Mouse (Mus musculus): Measurements from ENCODE around the gene B4gat1. TPM values are rescaled to one million over a fixed set of nuclear protein-coding genes. Genes with fewer than 3 reads are reported as not detected.
"Not testable (repeated sequence)": the region's sequence is repeated elsewhere in the genome, so short reads cannot be mapped to it uniquely, and the experiment has no call there.

Gene B4gat1
- polyA plus RNA-seq, 1 experiment from 2014 or later, result 45.4 TPM

- DNase-seq (ENCODE audit: low spot score) (no peak), ATAC-seq (no peak)
- no peak overlapping the region for H3K4me3 ChIP-seq (ENCODE audit: low read depth, low read length)
- peaks cover 2% of the 10 kb centered on the region; the same call in 1 of the 2 replicates for H3K27me3 ChIP-seq (replicated peaks; ENCODE audit: control insufficient read depth, insufficient read depth, low read length)
- WGBS, result 71% methylated on average over 6 of the region's 6 CpGs
- H3K9ac ChIP-seq (ENCODE audit: low read length), result no peak overlapping the region
- no peak overlapping the region for H3K27ac ChIP-seq (ENCODE audit: low read depth, low read length)
- peaks cover 6% of the 10 kb centered on the region; the same call in 1 of the 2 replicates for H3K4me1 ChIP-seq (ENCODE audit: control insufficient read depth, insufficient read depth, low read length)
- no peaks in the 10 kb centered on the region for H3K9me3 ChIP-seq (replicated peaks; ENCODE audit: control insufficient read depth, low read length)
- H3K4me2 ChIP-seq (ENCODE audit: low read length), result no peak overlapping the region
- no peaks in the 10 kb centered on the region for H3K36me3 ChIP-seq (ENCODE audit: control insufficient read depth, insufficient read depth, low read length)
Measured at GRCm38 (mm10) chr19:4999445-5000140, 39.0 kb upstream of the B4gat1 start.

DNA sequence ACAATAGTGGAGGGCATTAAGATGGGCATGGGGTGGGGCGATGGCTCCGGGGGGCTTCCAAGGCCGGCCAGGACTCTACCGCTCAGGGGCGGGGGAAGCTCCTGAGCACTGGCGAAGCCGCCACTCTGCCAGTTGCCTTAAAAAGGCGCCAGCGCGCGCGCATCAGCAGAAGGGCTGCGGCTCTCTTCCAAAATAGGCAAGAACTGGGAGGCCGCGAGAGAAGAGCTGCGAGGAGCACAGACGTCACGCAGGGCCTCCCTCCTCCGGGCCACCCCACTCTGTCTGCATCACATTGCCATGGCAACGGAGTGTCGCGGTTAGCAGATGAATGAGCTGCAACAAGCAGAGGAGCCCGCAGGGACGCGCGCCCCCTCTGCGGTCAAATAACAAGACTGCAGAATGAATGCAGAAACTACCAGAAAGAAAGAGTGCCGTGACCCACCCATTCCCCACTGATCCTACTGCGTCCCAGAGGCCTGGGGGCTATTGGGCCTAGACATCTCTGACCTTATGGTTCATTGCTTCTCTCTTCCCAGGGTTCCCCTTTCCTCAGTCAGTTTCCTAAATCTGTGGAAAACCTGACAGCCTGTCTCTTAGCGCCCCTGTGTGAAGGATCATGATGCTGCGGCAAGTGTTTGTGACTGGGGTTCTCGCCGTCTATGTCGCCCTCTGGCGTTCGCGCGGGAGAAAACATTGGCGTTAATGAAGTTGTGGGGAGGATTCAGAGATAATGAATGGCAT, 36.8 kb upstream of the B4gat1 start:
- peaks cover 6% of the 10 kb centered on the region; the same call in 1 of the 2 replicates for H3K4me1 ChIP-seq (ENCODE audit: control insufficient read depth, insufficient read depth, low read length)
- peaks cover 2% of the 10 kb centered on the region; the same call in 1 of the 2 replicates for H3K27me3 ChIP-seq (replicated peaks; ENCODE audit: control insufficient read depth, insufficient read depth, low read length)
- peak overlapping the region; percentile 92 for H3K27ac ChIP-seq (ENCODE audit: low read depth, low read length)
- ATAC-seq, result peak; percentile 99
- peak overlapping the region; percentile 58 for H3K9ac ChIP-seq (ENCODE audit: low read length)
- peak overlapping the region; percentile 26 for H3K4me3 ChIP-seq (ENCODE audit: low read depth, low read length)
- no peaks in the 10 kb centered on the region for H3K9me3 ChIP-seq (replicated peaks; ENCODE audit: control insufficient read depth, low read length)
- WGBS, result under 1% methylated on average over 39 of the region's 39 CpGs
- no peaks in the 10 kb centered on the region for H3K36me3 ChIP-seq (ENCODE audit: control insufficient read depth, insufficient read depth, low read length)
- H3K4me2 ChIP-seq (ENCODE audit: low read length), result peak overlapping the region; percentile 60
- peak; percentile 99 for DNase-seq (ENCODE audit: low spot score)

- H3K9me3 ChIP-seq (replicated peaks; ENCODE audit: control insufficient read depth, low read length); DNase-seq (ENCODE audit: low spot score); H3K27me3 ChIP-seq (replicated peaks; ENCODE audit: control insufficient read depth, insufficient read depth, low read length); H3K36me3 ChIP-seq (ENCODE audit: control insufficient read depth, insufficient read depth, low read length); H3K27ac ChIP-seq (ENCODE audit: low read depth, low read length); H3K4me3 ChIP-seq (ENCODE audit: low read depth, low read length); H3K4me2 ChIP-seq (ENCODE audit: low read length); H3K4me1 ChIP-seq (ENCODE audit: control insufficient read depth, insufficient read depth, low read length); H3K9ac ChIP-seq (ENCODE audit: low read length); ATAC-seq: not testable (repeated sequence)
- WGBS, result 56% methylated on average over 2 of the region's 2 CpGs
Measured at GRCm38 (mm10) chr19:5003644-5004043, 35.0 kb upstream of the B4gat1 start.

GRCm38 (mm10) chr19:5004925-5005324, 33.7 kb upstream of the B4gat1 start:
- peaks cover 6% of the 10 kb centered on the region; the same call in 1 of the 2 replicates for H3K4me1 ChIP-seq (ENCODE audit: control insufficient read depth, insufficient read depth, low read length)
- H3K9me3 ChIP-seq (replicated peaks; ENCODE audit: control insufficient read depth, low read length), result no peaks in the 10 kb centered on the region
- no peaks in the 10 kb centered on the region for H3K36me3 ChIP-seq (ENCODE audit: control insufficient read depth, insufficient read depth, low read length)
- 0 out of 2 replicates have a peak, but pooled peaks cover 2% of the 10 kb centered on the region for H3K27me3 ChIP-seq (replicated peaks; ENCODE audit: control insufficient read depth, insufficient read depth, low read length)
- H3K27ac ChIP-seq (ENCODE audit: low read depth, low read length), result no peak overlapping the region
- 66% methylated on average over 4 of the region's 4 CpGs for WGBS
- H3K9ac ChIP-seq (ENCODE audit: low read length), result no peak overlapping the region
- ATAC-seq (no peak), DNase-seq (ENCODE audit: low spot score) (no peak)
- H3K4me3 ChIP-seq (ENCODE audit: low read depth, low read length), result no peak overlapping the region
- no peak overlapping the region for H3K4me2 ChIP-seq (ENCODE audit: low read length)

- Histone ChIP-seq H3K27ac (ENCODE audit: low read depth, low read length) (no peak overlapping the region), H3K27me3 (replicated peaks; ENCODE audit: control insufficient read depth, insufficient read depth, low read length) (no peaks in the 10 kb centered on the region), H3K36me3 (ENCODE audit: control insufficient read depth, insufficient read depth, low read length) (no peaks in the 10 kb centered on the region), H3K4me2 (ENCODE audit: low read length) (no peak overlapping the region), H3K4me3 (ENCODE audit: low read depth, low read length) (no peak overlapping the region), H3K9me3 (replicated peaks; ENCODE audit: control insufficient read depth, low read length) (no peaks in the 10 kb centered on the region), H3K4me1 (ENCODE audit: control insufficient read depth, insufficient read depth, low read length) (no peaks in the 10 kb centered on the region), H3K9ac (ENCODE audit: low read length) (no peak overlapping the region)
- WGBS, result 61% methylated on average over 8 of the region's 8 CpGs
- no peak for DNase-seq (ENCODE audit: low spot score)
- ATAC-seq, result no peak
Measured at GRCm38 (mm10) chr19:5013138-5013537, 25.5 kb upstream of the B4gat1 start.

- Histone ChIP-seq H3K4me2 (ENCODE audit: low read length) (no peak overlapping the region), H3K27me3 (replicated peaks; ENCODE audit: control insufficient read depth, insufficient read depth, low read length) (no peaks in the 10 kb centered on the region; the same call in 1 of the 2 replicates), H3K36me3 (ENCODE audit: control insufficient read depth, insufficient read depth, low read length) (no peaks in the 10 kb centered on the region), H3K4me3 (ENCODE audit: low read depth, low read length) (no peak overlapping the region), H3K27ac (ENCODE audit: low read depth, low read length) (no peak overlapping the region), H3K9ac (ENCODE audit: low read length) (no peak overlapping the region), H3K4me1 (ENCODE audit: control insufficient read depth, insufficient read depth, low read length) (no peaks in the 10 kb centered on the region), H3K9me3 (replicated peaks; ENCODE audit: control insufficient read depth, low read length) (no peaks in the 10 kb centered on the region)
- WGBS, result 13% methylated on average over 8 of the region's 8 CpGs
- ATAC-seq, result no peak
- peak; percentile 66 for DNase-seq (ENCODE audit: low spot score)
Measured at GRCm38 (mm10) chr19:5014961-5015398, 23.6 kb upstream of the B4gat1 start.

- Histone ChIP-seq H3K9me3 (replicated peaks; ENCODE audit: control insufficient read depth, low read length) (no peaks in the 10 kb centered on the region), H3K4me1 (ENCODE audit: control insufficient read depth, insufficient read depth, low read length) (no peaks in the 10 kb centered on the region), H3K4me2 (ENCODE audit: low read length) (no peak overlapping the region), H3K9ac (ENCODE audit: low read length) (no peak overlapping the region), H3K27ac (ENCODE audit: low read depth, low read length) (no peak overlapping the region), H3K4me3 (ENCODE audit: low read depth, low read length) (no peak overlapping the region), H3K36me3 (ENCODE audit: control insufficient read depth, insufficient read depth, low read length) (no peaks in the 10 kb centered on the region), H3K27me3 (replicated peaks; ENCODE audit: control insufficient read depth, insufficient read depth, low read length) (no peaks in the 10 kb centered on the region; the same call in 1 of the 2 replicates)
- 36% methylated on average over 10 of the region's 10 CpGs for WGBS
- ATAC-seq (peak; percentile 46; the same call in 1 of the 2 replicates), DNase-seq (ENCODE audit: low spot score) (peak; percentile 57)
Measured at GRCm38 (mm10) chr19:5016221-5016742, 22.3 kb upstream of the B4gat1 start.

DNA sequence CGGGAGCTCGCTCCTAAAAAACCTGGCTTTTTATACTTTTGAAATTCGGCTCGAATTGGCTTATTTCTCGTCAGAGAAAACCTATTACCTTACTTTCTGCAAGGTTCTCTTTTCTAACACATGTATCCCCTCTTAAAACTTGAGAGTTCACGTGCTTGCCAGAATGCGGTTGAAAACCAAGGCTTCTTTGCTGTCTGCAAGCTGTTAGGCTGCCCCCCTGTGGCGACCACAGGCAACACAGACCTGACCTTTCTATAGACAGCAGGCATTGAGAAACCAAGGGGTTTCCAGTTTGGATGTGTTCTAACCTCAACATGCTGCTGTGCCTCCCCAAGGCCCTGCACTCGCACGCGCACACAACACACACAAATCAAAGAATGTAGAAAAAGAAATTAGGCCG, 21.8 kb upstream of the B4gat1 start:
- no peaks in the 10 kb centered on the region for H3K4me1 ChIP-seq (ENCODE audit: control insufficient read depth, insufficient read depth, low read length)
- H3K4me3 ChIP-seq (ENCODE audit: low read depth, low read length), result no peak overlapping the region
- no peaks in the 10 kb centered on the region for H3K9me3 ChIP-seq (replicated peaks; ENCODE audit: control insufficient read depth, low read length)
- H3K27me3 ChIP-seq (replicated peaks; ENCODE audit: control insufficient read depth, insufficient read depth, low read length), result no peaks in the 10 kb centered on the region; the same call in 1 of the 2 replicates
- H3K27ac ChIP-seq (ENCODE audit: low read depth, low read length), result no peak overlapping the region
- DNase-seq (ENCODE audit: low spot score) (peak; percentile 79), ATAC-seq (no peak)
- 19% methylated on average over 12 of the region's 12 CpGs for WGBS
- no peak overlapping the region for H3K9ac ChIP-seq (ENCODE audit: low read length)
- no peaks in the 10 kb centered on the region for H3K36me3 ChIP-seq (ENCODE audit: control insufficient read depth, insufficient read depth, low read length)
- no peak overlapping the region for H3K4me2 ChIP-seq (ENCODE audit: low read length)
